Mouse (Mus musculus) bone marrow, adult 2 months (tissue): Measurements from ENCODE around the gene Pibf1. TPM values are rescaled to one million over a fixed set of nuclear protein-coding genes. Genes with fewer than 3 reads are reported as not detected.
A peak's percentile ranks its signal among the peaks of the same experiment; 100 is the strongest.

Experiments used
- H3K27ac ChIP-seq: fragments of 200-500 bp; 2 replicates; pipeline ENCODE4 v1.5.1; 2012; ENCODE audit warnings: low read depth, mild to moderate bottlenecking, control low read depth, inconsistent platforms, low read length; ENCODE audit not compliant: control insufficient read depth, poor library complexity, insufficient read depth
- H3K4me1 ChIP-seq: fragments of 200-500 bp; 2 replicates; pipeline ENCODE4 v1.6.1; 2011; ENCODE audit warnings: low read length; ENCODE audit not compliant: control insufficient read depth, insufficient read depth
- H3K4me3 ChIP-seq: fragments of 200-500 bp; replicated peaks from 2 replicates; pipeline ENCODE3; 2011; ENCODE audit warnings: mild to moderate bottlenecking, low read depth, low read length, control low read depth; ENCODE audit not compliant: control insufficient read depth
- CTCF ChIP-seq: fragments of 200-500 bp; IDR thresholded peaks from 2 replicates; pipeline ENCODE4 v1.5.1; 2011; ENCODE audit warnings: low read length, control low read depth; ENCODE audit not compliant: control insufficient read depth, insufficient read depth
- POLR2A ChIP-seq: fragments of 200-500 bp; IDR thresholded peaks from 2 replicates; pipeline ENCODE4 v1.6.1; 2011; ENCODE audit warnings: low read depth, mild to moderate bottlenecking, control low read depth, low read length, borderline replicate concordance; ENCODE audit not compliant: control insufficient read depth
- WGBS: fragments of 180-500 bp; shearing (Covaris S2); methylation state at CpG from one replicate; pipeline ENCODE4 v1.1.7; 2018; 5-methylcytosine and 5-hydroxymethylcytosine counted together
- polyA plus RNA-seq: library from polyadenylated mRNA; stranded (reverse); fragments of >200 nt; gene quantifications from 2 replicates; pipeline ENCODE4 v1.2.4, GENCODE M21; 2011; ENCODE audit warnings: low replicate concordance; ENCODE audit not compliant: missing spikeins, insufficient read depth, insufficient read length

Gene Pibf1
- polyA plus RNA-seq, 1 experiment: 5.9 TPM

DNA sequence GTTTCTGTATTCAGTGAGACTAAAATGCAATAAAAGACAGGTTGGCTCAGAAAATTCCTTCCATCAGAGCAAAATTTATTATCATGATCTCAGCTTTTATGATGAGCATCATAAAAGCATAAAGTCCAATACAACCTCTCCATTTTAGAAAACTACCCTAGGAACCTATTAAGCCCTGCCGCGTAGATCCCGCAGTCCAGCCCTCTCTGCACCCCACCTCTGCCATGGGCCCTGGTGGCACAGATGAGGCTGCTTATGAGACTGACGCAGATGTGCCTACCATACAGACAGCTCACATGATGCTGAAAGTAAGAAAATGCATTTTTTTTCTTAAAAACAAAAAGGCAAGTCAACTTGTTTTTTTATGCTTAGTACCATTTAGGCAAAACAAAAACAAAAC lies 126.7 kb downstream of the Pibf1 start:
- H3K4me1 ChIP-seq: no peaks in the 10 kb centered on the region
- H3K4me3 ChIP-seq: no peak overlapping the region
- 95% methylated on average over 4 of the region's 4 CpGs for WGBS
- H3K27ac ChIP-seq: no peak overlapping the region
- TF ChIP-seq CTCF (no peak), POLR2A (no peak)

DNA sequence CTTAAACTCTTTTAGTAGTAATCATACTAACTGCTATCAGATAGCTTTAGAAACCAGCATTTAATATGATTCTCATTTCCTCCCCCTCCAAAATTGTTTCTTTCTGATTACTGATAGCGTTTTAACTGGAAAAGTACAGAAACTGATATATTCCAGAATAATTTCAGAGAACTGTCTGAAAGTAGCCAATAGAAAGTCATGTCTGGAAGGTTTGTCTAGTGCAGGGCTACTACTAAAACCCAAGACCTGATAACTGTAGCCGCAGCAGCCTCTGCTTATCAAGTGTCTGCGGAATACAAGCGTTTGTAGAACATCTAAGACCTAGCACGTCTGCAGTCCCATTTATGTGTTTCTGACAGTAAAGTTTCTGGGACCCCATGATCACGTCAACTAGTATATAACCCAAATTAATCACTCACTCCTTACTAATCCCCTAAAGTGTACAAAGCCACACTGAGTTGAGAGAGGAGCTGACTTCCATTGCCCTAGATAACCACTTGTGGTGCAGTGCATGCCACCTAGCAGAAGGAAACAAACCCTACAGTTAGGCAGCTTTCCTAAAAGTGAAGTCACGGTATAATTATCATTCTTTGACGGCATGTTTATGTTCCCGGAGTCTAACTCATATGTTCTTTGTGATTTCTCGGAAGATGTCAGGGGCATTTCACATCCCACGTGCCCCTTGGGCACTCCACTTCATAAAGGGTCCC lies 130.0 kb downstream of the Pibf1 start:
- H3K27ac ChIP-seq: no peak overlapping the region
- no peaks in the 10 kb centered on the region; the same call in 1 of the 2 replicates for H3K4me1 ChIP-seq
- 78% methylated on average over 11 of the region's 11 CpGs for WGBS
- TF ChIP-seq POLR2A (no peak), CTCF (no peak)
- no peak overlapping the region for H3K4me3 ChIP-seq

DNA sequence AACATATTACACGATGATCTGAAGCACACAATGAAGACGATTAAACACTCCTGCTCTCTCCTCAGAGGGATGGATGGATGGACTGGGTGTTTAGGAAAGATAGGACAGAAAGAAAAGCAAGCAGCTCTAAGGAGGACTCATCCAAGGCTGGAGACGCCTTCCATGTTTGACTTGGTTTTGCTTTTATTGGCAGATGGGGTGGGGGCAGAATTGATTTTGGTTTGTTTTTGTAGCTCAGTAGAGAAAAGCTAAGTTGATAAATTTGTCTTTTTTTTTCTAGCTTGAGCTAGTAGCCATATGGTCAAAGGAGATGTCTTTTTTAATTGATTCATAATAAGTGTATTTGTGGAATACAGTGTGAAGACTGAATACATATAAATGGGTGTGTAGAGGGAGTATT lies 133.8 kb downstream of the Pibf1 start:
- TF ChIP-seq CTCF: no peak
- no peak for TF ChIP-seq POLR2A
- WGBS: 85% methylated on average over 3 of the region's 3 CpGs
- H3K4me1 ChIP-seq: no peaks in the 10 kb centered on the region; the same call in 1 of the 2 replicates
- H3K4me3 ChIP-seq: no peak overlapping the region
- no peak overlapping the region for H3K27ac ChIP-seq

DNA sequence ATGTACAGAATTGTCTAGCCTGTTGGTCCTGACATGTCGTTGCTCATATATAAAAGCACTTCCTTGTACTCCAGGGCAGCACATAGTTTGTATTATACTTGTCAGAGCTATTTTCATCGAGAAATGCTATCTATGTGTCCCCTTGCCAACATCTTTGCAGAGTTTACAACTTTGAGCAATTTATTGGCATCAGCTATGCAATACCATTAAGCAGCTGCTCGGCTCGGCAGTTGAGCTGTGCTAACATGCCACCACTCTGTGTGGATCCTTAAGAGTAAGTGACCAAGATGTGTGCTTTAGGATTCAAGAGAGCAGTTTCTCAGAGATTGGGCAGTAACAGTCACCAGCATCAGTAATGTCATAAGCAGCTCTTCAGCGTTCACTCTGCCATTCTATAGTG lies 137.9 kb downstream of the Pibf1 start:
- TF ChIP-seq CTCF (no peak), POLR2A (no peak)
- WGBS: 86% methylated on average over 5 of the region's 5 CpGs
- no peak overlapping the region for H3K27ac ChIP-seq
- H3K4me3 ChIP-seq: no peak overlapping the region
- no peaks in the 10 kb centered on the region for H3K4me1 ChIP-seq

DNA sequence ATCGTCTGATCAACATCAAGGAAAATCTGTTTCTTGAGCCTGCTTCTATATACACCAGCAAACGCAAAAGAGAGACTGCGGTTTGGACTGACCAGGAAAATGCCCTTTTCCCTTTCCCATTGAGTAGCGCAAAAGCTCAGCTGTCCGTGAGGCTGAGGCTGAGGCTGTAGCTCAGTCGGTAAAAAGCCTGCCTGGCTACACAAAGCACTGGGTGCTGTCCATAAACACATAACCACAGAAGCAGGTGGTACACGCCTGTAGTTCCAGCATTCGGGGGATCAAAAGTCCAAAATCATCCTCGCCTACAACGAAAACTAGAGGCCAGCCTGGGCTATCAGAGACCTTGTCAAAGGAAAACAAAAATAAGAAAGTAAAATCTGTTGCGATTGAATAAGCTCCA lies 141.3 kb downstream of the Pibf1 start:
- H3K27ac ChIP-seq: no peak overlapping the region
- TF ChIP-seq POLR2A: no peak
- TF ChIP-seq CTCF: no peak
- no peak overlapping the region for H3K4me3 ChIP-seq
- 87% methylated on average over 11 of the region's 11 CpGs for WGBS
- no peaks in the 10 kb centered on the region for H3K4me1 ChIP-seq

DNA sequence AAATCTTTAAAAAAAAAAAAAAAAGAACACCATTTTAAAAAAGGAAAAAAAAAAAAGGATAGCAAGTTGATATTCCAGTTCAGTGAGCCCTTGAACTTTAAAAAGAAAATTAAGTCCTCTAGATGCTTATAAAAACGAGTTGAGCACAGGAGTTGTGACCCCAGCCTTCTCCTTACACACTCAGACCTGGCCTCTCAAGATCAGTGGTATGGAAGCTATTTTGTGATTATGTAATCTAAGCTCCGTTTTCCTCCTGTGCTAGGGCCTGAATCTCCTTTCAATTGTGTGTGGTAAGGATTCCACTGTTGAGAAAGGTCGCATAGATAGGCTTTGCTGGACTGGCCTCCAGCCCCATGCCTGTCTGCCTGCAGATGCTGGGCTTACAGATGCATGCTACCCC lies 145.3 kb downstream of the Pibf1 start:
- no peak for TF ChIP-seq CTCF
- no peak for TF ChIP-seq POLR2A
- H3K27ac ChIP-seq: no peak overlapping the region
- WGBS: 67% methylated on average over 3 of the region's 3 CpGs
- H3K4me3 ChIP-seq: no peak overlapping the region
- no peaks in the 10 kb centered on the region for H3K4me1 ChIP-seq

DNA sequence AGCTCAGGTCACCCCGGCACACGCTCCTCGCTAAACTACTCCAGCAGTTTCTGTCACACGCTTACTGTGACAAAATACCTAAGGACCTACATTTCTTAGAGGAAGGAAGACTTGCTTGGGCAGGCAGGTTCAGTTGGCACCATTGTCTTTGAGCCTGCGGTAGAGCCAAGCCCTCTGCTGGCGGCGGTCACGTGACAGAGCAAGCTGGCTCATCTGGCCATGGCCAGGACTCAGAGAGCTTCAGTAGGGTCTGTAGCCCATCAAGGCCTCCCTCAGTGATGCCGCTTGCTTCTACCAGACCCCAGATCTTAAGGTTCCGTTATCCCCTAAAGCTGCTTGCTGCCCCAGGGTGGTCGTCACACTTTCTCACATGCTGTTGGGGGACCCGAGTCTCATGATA lies 162.8 kb downstream of the Pibf1 start:
- TF ChIP-seq POLR2A (no peak), CTCF (no peak)
- 94% methylated on average over 12 of the region's 12 CpGs for WGBS
- Histone ChIP-seq H3K4me1 (0 out of 2 replicates have a peak, but pooled peaks cover 1% of the 10 kb centered on the region), H3K27ac (no peak overlapping the region), H3K4me3 (no peak overlapping the region)

DNA sequence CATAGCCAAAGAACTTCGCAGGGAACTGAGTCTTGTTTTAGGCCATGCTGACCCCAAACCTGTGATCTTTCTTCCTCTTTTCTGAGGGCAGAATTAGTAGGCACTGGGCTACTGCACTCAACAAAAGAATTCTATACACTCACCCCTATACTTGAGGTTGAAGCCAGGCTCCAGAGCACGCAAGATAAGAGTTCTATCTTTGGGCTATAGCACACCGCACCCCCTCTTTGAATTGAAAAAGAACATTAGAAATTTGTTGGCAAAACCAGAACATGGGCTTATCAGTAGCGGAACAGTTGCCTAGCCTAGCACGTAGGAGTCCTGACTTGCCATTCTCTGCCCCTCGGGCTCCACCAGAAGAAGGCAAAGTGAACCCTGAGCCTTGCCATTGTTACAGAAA lies 164.6 kb downstream of the Pibf1 start:
- 54% methylated on average over 6 of the region's 6 CpGs for WGBS
- Histone ChIP-seq H3K4me1 (0 out of 2 replicates have a peak, but pooled peaks cover 1% of the 10 kb centered on the region), H3K27ac (peak overlapping the region; percentile 28; the same call in 1 of the 2 replicates), H3K4me3 (no peak overlapping the region)
- TF ChIP-seq POLR2A: no peak
- no peak for TF ChIP-seq CTCF

DNA sequence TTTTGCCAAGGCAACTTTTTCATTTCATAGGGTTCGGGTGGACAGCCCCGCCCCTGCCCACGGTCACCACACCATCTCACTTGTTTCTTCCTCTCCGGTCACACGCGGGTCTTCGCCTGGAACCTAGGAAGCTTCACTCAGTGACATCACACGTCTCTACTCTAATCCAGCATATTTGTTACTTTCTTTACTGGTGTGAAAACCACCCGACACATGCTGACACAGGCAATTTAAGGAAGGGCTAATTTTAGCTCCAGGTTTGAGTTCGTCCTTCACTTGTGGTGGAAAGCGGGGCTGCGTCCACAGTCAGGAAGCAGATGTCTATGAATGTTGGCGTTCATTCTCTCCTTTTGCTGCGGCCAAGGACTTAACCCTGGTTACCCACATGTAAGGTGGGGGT lies 166.6 kb downstream of the Pibf1 start:
- no peak for TF ChIP-seq CTCF
- TF ChIP-seq POLR2A: no peak
- WGBS: 5% methylated on average over 14 of the region's 14 CpGs
- Histone ChIP-seq H3K27ac (no peak overlapping the region), H3K4me1 (0 out of 2 replicates have a peak, but pooled peaks cover 1% of the 10 kb centered on the region), H3K4me3 (peak overlapping the region; percentile 47)
